Mouse (Mus musculus) spleen, adult 2 months (tissue): ENCODE measurements at regions not wholly inside any gene's neighbourhood (a gene's known extent, or its start where the extent isn't known, plus 50 kb on each side); places are given as distances from the start of the nearest gene placed in this dataset.

Experiments
- CTCF ChIP-seq: fragments of 200-500 bp; IDR thresholded peaks from 2 replicates; pipeline ENCODE4 v1.5.1; 2011; ENCODE audit warnings: mild to moderate bottlenecking, inconsistent platforms; ENCODE audit not compliant: insufficient read depth, insufficient read length, insufficient replicate concordance; ENCODE audit errors: extremely low read depth
- POLR2A ChIP-seq: fragments of 200-500 bp; IDR thresholded peaks from 2 replicates; pipeline ENCODE4 v1.6.1; 2011; ENCODE audit warnings: low read depth, low read length, inconsistent platforms

DNA sequence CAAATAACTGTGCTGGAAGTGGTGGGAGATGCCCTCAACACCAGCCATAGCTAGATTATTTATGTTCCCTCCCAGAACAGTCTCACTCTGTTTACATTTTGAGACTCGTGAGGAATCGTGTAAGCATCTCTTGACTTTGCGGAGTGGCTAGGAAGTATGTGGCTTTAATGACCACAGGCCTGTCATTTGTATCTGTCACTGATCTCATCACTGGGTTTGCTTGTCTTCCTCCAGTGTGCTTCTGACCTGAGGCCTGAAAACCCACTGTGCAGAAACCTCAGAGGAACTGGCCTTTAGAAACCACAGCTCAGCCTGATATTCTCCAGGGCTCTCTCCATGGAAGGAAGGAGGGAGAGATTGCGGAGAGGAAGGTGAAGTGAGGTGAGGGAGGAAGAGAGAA, 291.7 kb downstream of the Tbc1d1 start:
- TF ChIP-seq CTCF (no peak), POLR2A (no peak)
